Mouse (Mus musculus) megakaryocyte, embryonic 14.5 days (primary cell): Measurements from ENCODE around the gene Apbb1. TPM values are rescaled to one million over a fixed set of nuclear protein-coding genes. Genes with fewer than 3 reads are reported as not detected.

ENCODE experiments used
- H3K27me3 ChIP-seq: replicated peaks from 2 replicates; pipeline ENCODE3; 2012; ENCODE audit warnings: inconsistent platforms
- H3K36me3 ChIP-seq: replicated peaks from 2 replicates; pipeline ENCODE3; 2012; ENCODE audit warnings: low read length, inconsistent platforms, mixed read lengths
- H3K4me1 ChIP-seq: 2 replicates; pipeline ENCODE4 v1.6.1; 2012; ENCODE audit warnings: inconsistent platforms
- H3K4me3 ChIP-seq: replicated peaks from 2 replicates; pipeline ENCODE3; 2012; ENCODE audit warnings: moderate library complexity, mild to moderate bottlenecking, inconsistent platforms
- H3K9me3 ChIP-seq: 2 replicates; pipeline ENCODE4 v1.6.1; 2012; ENCODE audit warnings: inconsistent platforms
- FLI1 ChIP-seq: IDR thresholded peaks from 2 replicates; pipeline ENCODE4 v1.6.1; 2012; ENCODE audit warnings: low read length, inconsistent platforms, mixed read lengths
- GATA1 ChIP-seq: IDR thresholded peaks from 3 replicates; pipeline ENCODE4 v1.6.1; 2012; ENCODE audit warnings: mixed read lengths, low read length, inconsistent platforms, borderline replicate concordance
- polyA plus RNA-seq: library from polyadenylated mRNA; stranded (reverse); fragments of >175 nt; gene quantifications from 2 replicates; pipeline ENCODE4 v1.2.3, GENCODE M21; 2012; ENCODE audit warnings: low replicate concordance; ENCODE audit not compliant: insufficient read depth

Apbb1 gene
- polyA plus RNA-seq, 1 experiment: 4.3 TPM

DNA sequence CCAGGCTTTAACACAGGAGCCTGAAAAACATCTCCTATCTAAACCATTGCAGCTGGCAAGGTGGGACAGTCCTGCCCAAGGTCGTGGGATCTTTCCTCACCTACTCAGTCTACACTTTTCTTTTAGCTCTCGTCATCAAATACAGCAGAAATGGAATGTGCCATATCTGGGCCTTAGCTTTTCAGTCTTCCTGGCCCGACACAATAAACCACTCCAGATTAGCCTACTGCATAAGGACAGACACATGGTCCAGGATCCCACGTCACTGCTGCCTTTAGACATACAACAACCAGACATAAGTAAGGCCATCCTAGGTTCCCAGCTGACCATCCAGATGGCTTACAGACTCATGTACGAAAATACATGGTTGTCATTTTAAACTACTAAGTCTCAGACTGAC lies 71.3 kb downstream of the Apbb1 start:
- peaks cover 3% of the 10 kb centered on the region; the same call in 1 of the 2 replicates for H3K4me1 ChIP-seq
- peaks cover 25% of the 10 kb centered on the region for H3K27me3 ChIP-seq
- no peak for TF ChIP-seq FLI1
- TF ChIP-seq GATA1: no peak
- no peaks in the 10 kb centered on the region for H3K36me3 ChIP-seq
- no peaks in the 10 kb centered on the region for H3K9me3 ChIP-seq
- H3K4me3 ChIP-seq: no peak overlapping the region

Other genes starting within 250 kb of the Apbb1 start
- gene Olfr690, start 247.5 kb downstream of the Apbb1 start, polyA plus RNA-seq: not detected in 2 replicates
- gene Olfr691, start 239.4 kb downstream of the Apbb1 start, polyA plus RNA-seq: 0.10 TPM in 1 of 2 replicates, not detected in the other
- gene Olfr692, start 213.4 kb downstream of the Apbb1 start, polyA plus RNA-seq: not detected in 2 replicates
- gene Gm5901, start 206.6 kb downstream of the Apbb1 start, polyA plus RNA-seq: not detected in 2 replicates
- gene Fam160a2, start 181.6 kb downstream of the Apbb1 start, polyA plus RNA-seq: 32.3 and 36.7 TPM in 2 replicates
- not detected in 2 replicates for gene Cnga4, start 177.1 kb downstream of the Apbb1 start, polyA plus RNA-seq
- not detected in 2 replicates for gene Cckbr, start 155.9 kb downstream of the Apbb1 start, polyA plus RNA-seq
- 1.0 TPM in 1 of 2 replicates, not detected in the other for gene Cavin3, start 99.4 kb downstream of the Apbb1 start, polyA plus RNA-seq
- gene Smpd1, start 27.3 kb downstream of the Apbb1 start, polyA plus RNA-seq: 33.2 and 48.4 TPM in 2 replicates
- not detected in 2 replicates for gene Hpx, start 18.5 kb upstream of the Apbb1 start, polyA plus RNA-seq
- gene Trim3, start 51.9 kb upstream of the Apbb1 start, polyA plus RNA-seq: 5.4 and 7.3 TPM in 2 replicates
- 588 and 794 TPM in 2 replicates for gene Timm10b, start 58.4 kb upstream of the Apbb1 start, polyA plus RNA-seq
- 18.8 and 50.9 TPM in 2 replicates for gene Arfip2, start 58.8 kb upstream of the Apbb1 start, polyA plus RNA-seq
- 276 and 880 TPM in 2 replicates for gene Gm45799, start 58.9 kb upstream of the Apbb1 start, polyA plus RNA-seq
- gene Dnhd1, start 69.2 kb upstream of the Apbb1 start, polyA plus RNA-seq: 0.63 TPM in 1 of 2 replicates, not detected in the other
- gene Ilk, start 154.9 kb upstream of the Apbb1 start, polyA plus RNA-seq: 241 and 315 TPM in 2 replicates
- gene Rrp8, start 155.7 kb upstream of the Apbb1 start, polyA plus RNA-seq: 20.7 and 32.3 TPM in 2 replicates
- gene Taf10, start 162.7 kb upstream of the Apbb1 start, polyA plus RNA-seq: 411 and 429 TPM in 2 replicates
- gene Tpp1, start 170.6 kb upstream of the Apbb1 start, polyA plus RNA-seq: 37.7 and 43.0 TPM in 2 replicates
- 0.27 and 0.74 TPM in 2 replicates for gene Dchs1, start 206.0 kb upstream of the Apbb1 start, polyA plus RNA-seq
- 274 and 553 TPM in 2 replicates for gene Mrpl17, start 229.4 kb upstream of the Apbb1 start, polyA plus RNA-seq